Mouse (Mus musculus) G1E (cell line): Measurements from ENCODE around the gene Pias1. TPM values are rescaled to one million over a fixed set of nuclear protein-coding genes. Genes with fewer than 3 reads are reported as not detected.

Experiments used
- ATAC-seq: 2 replicates; pipeline ENCODE4 v1.8.0; 2016; ENCODE audit warnings: mild to moderate bottlenecking; ENCODE audit not compliant: insufficient number of reproducible peaks, poor library complexity, low FRiP score, severe bottlenecking; ENCODE audit errors: extremely low read depth
- DNase-seq: peaks from one replicate; pipeline ENCODE4 v3.0.0; 2012; ENCODE audit warnings: low spot score
- H3K27me3 ChIP-seq: 2 replicates; pipeline ENCODE4 v1.6.1; 2012; ENCODE audit warnings: mild to moderate bottlenecking, low read length, inconsistent platforms; ENCODE audit not compliant: insufficient read depth
- H3K36me3 ChIP-seq: replicated peaks from 2 replicates; pipeline ENCODE3; 2012; ENCODE audit warnings: mild to moderate bottlenecking, inconsistent platforms
- H3K4me1 ChIP-seq: 2 replicates; pipeline ENCODE4 v1.6.1; 2012; ENCODE audit warnings: low read depth, low read length, inconsistent platforms, mixed read lengths; ENCODE audit not compliant: insufficient read depth
- H3K4me3 ChIP-seq: 2 replicates; pipeline ENCODE4 v1.5.1; 2012; ENCODE audit warnings: low read depth, mild to moderate bottlenecking, inconsistent platforms, low read length, moderate library complexity, mixed read lengths
- H3K9me3 ChIP-seq: replicated peaks from 2 replicates; pipeline ENCODE4 v1.6.1; 2012; ENCODE audit warnings: inconsistent platforms
- CTCF ChIP-seq: IDR thresholded peaks from 2 replicates; pipeline ENCODE4 v1.5.1; 2012; ENCODE audit warnings: low read depth, low read length, inconsistent platforms, mixed read lengths
- GATA1 ChIP-seq: IDR thresholded peaks from 2 replicates; pipeline ENCODE4 v1.6.1; 2012; ENCODE audit warnings: borderline replicate concordance, low read length, inconsistent platforms, mixed read lengths
- GATA2 ChIP-seq: IDR thresholded peaks from 2 replicates; pipeline ENCODE4 v1.6.1; 2012; ENCODE audit warnings: low read depth, low read length, inconsistent platforms, borderline replicate concordance
- POLR2AphosphoS5 ChIP-seq: IDR thresholded peaks from 2 replicates; pipeline ENCODE4 v1.6.1; 2012; ENCODE audit warnings: low read depth, low read length, inconsistent platforms; ENCODE audit not compliant: insufficient replicate concordance
- TAL1 ChIP-seq: conservative IDR thresholded peaks from 2 replicates; pipeline ENCODE4 v1.6.1; 2012; ENCODE audit warnings: low read depth, low read length, inconsistent platforms, mixed read lengths
- polyA plus RNA-seq: library from polyadenylated mRNA; stranded (reverse); fragments of >175 nt; gene quantifications from 2 replicates; pipeline ENCODE4 v1.2.3, GENCODE M21; 2012
- total RNA-seq, 2 experiments: library from RNA; stranded (forward) in 1 of 2; stranded (reverse) in 1 of 2; fragments of 200-1000 nt in 1 of 2; fragments of >200 nt in 1 of 2; fragmentation: Nextera tagmentation in 1 of 2; gene quantifications; 2 replicates each; pipeline ENCODE4 v1.2.3; 2014 to 2017

The Pias1 gene
- total and polyA plus RNA-seq, 3 experiments, result 1.5 to 125 (median 51.6) TPM

DNA sequence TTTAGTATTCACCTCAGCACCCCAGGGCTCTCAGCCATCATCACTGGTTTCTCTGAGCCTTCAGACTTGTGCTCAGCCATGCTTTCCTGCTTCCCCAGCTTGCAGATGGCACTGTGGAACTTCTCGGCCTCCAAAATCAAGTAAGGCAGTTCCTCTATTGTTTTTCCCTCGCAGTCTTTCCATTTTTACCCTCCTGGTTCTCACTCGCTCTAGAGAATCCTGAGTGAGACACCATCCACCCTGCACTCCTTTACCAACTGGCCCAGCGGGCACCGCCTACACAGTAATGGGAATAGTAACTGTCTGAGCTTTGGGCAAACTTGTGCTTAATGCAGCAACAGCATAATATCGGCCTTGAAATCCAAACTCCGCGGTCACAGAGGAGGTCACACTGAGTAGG, 82.7 kb downstream of the Pias1 start:
- DNase-seq (no peak), ATAC-seq (no peak)
- peaks cover 65% of the 10 kb centered on the region for H3K36me3 ChIP-seq
- H3K9me3 ChIP-seq, result no peaks in the 10 kb centered on the region
- H3K27me3 ChIP-seq, result no peaks in the 10 kb centered on the region
- H3K4me1 ChIP-seq, result no peaks in the 10 kb centered on the region; the same call in 1 of the 2 replicates
- no peak overlapping the region for H3K4me3 ChIP-seq
- TF ChIP-seq CTCF (no peak), TAL1 (no peak), GATA1 (no peak), POLR2AphosphoS5 (no peak), GATA2 (no peak)

DNA sequence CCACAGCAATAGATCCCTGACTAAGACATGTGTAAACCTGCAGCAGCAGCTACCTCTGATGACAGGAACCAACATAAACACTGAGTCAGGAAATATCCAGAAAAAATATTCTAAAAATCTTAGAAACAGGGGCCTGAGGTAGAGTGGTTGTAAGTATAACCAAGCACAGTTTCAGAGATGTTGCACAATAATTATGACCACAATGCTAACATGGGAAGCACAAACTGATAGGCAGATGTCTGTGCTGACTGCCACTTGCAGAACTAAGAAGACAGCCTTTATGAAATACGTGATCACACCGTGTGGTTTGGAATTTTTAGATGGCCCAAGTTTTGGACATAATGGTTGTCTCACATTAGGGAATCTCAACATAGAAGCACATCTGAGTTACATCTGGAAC, 83.9 kb downstream of the Pias1 start:
- no peak for DNase-seq
- no peak for TF ChIP-seq POLR2AphosphoS5
- H3K36me3 ChIP-seq, result peaks cover 61% of the 10 kb centered on the region
- no peaks in the 10 kb centered on the region for H3K27me3 ChIP-seq
- no peaks in the 10 kb centered on the region for H3K9me3 ChIP-seq
- no peak overlapping the region for H3K4me3 ChIP-seq
- ATAC-seq, result no peak
- H3K4me1 ChIP-seq, result no peaks in the 10 kb centered on the region; the same call in 1 of the 2 replicates

DNA sequence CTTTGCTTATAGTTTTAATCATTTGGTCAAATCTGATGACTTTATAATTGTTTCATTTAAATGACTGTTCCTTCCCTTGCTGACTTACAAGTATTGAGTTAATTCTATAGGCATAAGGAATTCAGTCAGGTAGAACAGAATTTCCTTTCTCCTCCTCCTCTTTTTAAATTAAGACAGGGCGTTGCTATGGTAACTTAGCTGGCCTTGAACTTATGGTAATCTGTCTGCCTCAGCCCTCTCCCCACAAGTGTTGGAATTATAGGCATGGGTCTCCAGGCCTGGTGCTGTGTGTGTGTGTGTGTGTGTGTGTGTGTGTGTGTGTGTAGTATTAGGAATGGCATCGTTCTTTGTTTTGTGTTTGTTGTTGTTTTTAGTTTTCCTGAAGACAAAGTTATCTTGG, 86.0 kb downstream of the Pias1 start:
- DNase-seq, result no peak
- Histone ChIP-seq H3K9me3 (no peaks in the 10 kb centered on the region), H3K36me3 (peaks cover 64% of the 10 kb centered on the region), H3K4me1 (no peaks in the 10 kb centered on the region), H3K4me3 (no peak overlapping the region), H3K27me3 (no peaks in the 10 kb centered on the region)
- TF ChIP-seq GATA2 (no peak), POLR2AphosphoS5 (no peak), CTCF (no peak)
- no peak for ATAC-seq

DNA sequence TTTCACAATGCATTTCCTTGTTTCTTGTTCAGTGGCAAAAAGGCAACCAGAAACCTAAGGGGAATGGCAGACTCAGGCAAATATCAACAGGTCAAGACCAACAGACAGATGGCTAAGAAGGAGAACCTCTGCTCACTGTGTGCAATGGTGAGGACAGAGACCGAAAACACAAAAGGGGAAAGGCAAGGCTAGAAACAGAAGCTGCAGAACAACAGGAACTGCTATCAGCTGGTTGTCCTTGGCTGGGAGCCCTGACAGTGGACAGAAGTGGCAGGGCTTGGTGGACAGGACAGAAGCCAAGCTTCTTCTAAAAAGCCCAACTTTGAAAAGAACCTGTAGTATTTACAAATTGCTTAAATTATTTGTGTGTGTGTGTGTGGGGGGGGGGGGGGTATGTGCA, 93.2 kb downstream of the Pias1 start:
- peaks cover 71% of the 10 kb centered on the region for H3K36me3 ChIP-seq
- H3K9me3 ChIP-seq, result no peaks in the 10 kb centered on the region
- no peaks in the 10 kb centered on the region for H3K4me1 ChIP-seq
- no peaks in the 10 kb centered on the region for H3K27me3 ChIP-seq
- DNase-seq (no peak), ATAC-seq (no peak)
- H3K4me3 ChIP-seq, result no peak overlapping the region
- TF ChIP-seq GATA1 (no peak), GATA2 (no peak), CTCF (no peak), TAL1 (no peak), POLR2AphosphoS5 (no peak)

DNA sequence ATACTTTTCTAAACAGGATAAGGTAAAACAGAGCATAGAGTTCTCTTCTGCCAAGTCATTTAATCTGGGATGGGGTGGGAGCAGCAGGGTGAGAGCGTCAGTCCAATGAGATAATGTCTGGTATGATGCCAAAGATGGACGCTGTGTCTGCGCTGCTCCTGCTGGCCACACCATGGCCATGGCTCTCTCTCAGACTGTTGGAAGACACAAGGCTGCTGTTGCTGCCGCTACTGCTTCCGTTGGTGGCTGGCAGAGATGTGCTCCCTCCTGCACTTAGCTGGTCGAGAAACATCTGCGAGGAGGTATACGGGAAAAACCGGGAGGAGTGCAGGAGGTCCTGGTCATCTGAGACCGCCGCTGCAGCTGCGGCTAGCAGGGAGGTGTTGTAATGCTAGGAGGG, 105.9 kb downstream of the Pias1 start:
- Histone ChIP-seq H3K4me1 (peaks cover 3% of the 10 kb centered on the region; the same call in 1 of the 2 replicates), H3K9me3 (no peaks in the 10 kb centered on the region), H3K27me3 (0 out of 2 replicates have a peak, but pooled peaks cover 3% of the 10 kb centered on the region), H3K4me3 (no peak overlapping the region), H3K36me3 (peaks cover 72% of the 10 kb centered on the region)
- no peak for ATAC-seq
- DNase-seq, result no peak
- TF ChIP-seq GATA1 (no peak), GATA2 (no peak), TAL1 (no peak), CTCF (no peak), POLR2AphosphoS5 (no peak)

DNA sequence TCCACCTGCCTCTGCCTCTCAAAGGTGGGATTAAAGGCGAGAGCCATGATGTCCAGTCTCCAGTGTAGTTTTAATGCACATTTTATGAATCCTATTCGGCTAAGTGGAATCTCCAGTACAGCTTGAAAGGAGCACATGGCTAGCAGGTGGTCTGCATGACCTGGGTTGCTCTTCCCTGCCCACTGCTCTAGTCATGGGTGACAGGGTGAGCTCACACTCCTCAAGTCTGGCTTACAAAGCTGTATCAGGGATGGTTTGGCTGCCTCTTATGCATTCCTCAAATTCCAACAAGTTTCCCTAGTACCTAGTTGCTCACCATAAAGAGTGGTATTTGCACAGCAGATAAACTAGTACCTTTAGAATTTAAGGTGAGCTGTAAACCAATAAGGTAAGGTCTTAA, 109.9 kb downstream of the Pias1 start:
- Histone ChIP-seq H3K4me3 (no peak overlapping the region), H3K9me3 (no peaks in the 10 kb centered on the region), H3K36me3 (peaks cover 41% of the 10 kb centered on the region), H3K27me3 (0 out of 2 replicates have a peak, but pooled peaks cover 4% of the 10 kb centered on the region), H3K4me1 (peaks cover 3% of the 10 kb centered on the region; the same call in 1 of the 2 replicates)
- ATAC-seq (no peak), DNase-seq (no peak)
- TF ChIP-seq CTCF, result no peak

DNA sequence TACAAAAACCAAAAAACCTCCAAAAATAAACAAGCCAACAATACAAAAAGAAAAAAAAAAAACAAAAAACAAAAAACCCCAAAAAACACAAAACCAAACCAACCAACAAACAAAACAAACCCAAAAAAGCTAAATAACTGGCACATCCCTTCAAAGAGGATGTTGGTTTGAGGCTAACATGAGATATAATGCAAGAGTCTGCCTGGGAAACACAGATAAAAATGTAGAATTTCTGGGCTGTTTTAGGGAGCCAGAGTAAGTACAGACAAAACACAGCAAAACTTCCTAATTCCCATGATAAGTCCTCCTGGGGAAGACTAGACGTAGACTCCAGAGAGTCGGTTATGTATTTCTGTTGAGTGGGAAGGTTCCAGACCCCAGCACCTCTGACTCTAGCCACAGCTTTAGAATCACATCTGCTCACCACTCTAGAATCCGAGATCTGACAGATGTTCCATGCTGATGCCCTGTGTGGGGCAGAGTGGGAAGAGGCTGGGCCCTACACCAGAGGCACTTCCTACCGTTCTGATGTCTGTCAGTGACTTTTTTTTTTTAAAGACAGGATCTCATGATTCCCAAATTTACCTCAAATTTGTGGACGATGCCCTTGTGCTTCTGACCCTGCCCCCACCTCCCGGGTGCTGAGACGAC, 110.6 kb downstream of the Pias1 start:
- DNase-seq (no peak), ATAC-seq (no peak)
- H3K4me3 ChIP-seq, result no peak overlapping the region
- H3K9me3 ChIP-seq, result no peaks in the 10 kb centered on the region
- H3K27me3 ChIP-seq, result peaks cover 5% of the 10 kb centered on the region; the same call in 1 of the 2 replicates
- H3K4me1 ChIP-seq, result peaks cover 3% of the 10 kb centered on the region; the same call in 1 of the 2 replicates
- TF ChIP-seq GATA1 (no peak), TAL1 (no peak), POLR2AphosphoS5 (no peak)
- H3K36me3 ChIP-seq, result peaks cover 34% of the 10 kb centered on the region
